Mouse (Mus musculus): ENCODE measurements at regions not wholly inside any gene's neighbourhood (a gene's known extent, or its start where the extent isn't known, plus 50 kb on each side); places are given as distances from the start of the nearest gene placed in this dataset.

- no peak for TF ChIP-seq GATA1 (IDR thresholded peaks at IDR 0.05; ENCODE audit: borderline replicate concordance, low read length)
- TF ChIP-seq CTCF (IDR thresholded peaks at IDR 0.05; ENCODE audit: low read depth, low read length): no peak
- no peak for TF ChIP-seq TAL1 (conservative IDR thresholded peaks at IDR 0.05; ENCODE audit: low read depth, low read length)
These were observed 243.9 kb downstream of the En1 start for GRCm38 (mm10) chr1:120846146-120846545.

All from G1E (cell line).